Mouse (Mus musculus) cortical plate, adult 2 months (tissue): Measurements from ENCODE around the gene Jak3. TPM values are rescaled to one million over a fixed set of nuclear protein-coding genes. Genes with fewer than 3 reads are reported as not detected.

ENCODE experiments used
- H3K27ac ChIP-seq: fragments of 200-500 bp; 2 replicates; pipeline ENCODE4 v1.5.1; 2012; ENCODE audit warnings: low read length, control low read depth, inconsistent platforms; ENCODE audit not compliant: insufficient read depth
- H3K4me1 ChIP-seq: fragments of 200-500 bp; 2 replicates; pipeline ENCODE4 v1.6.1; 2011; ENCODE audit warnings: low read length; ENCODE audit not compliant: control insufficient read depth, insufficient read depth
- H3K4me3 ChIP-seq: fragments of 200-500 bp; 2 replicates; pipeline ENCODE4 v1.5.1; 2011; ENCODE audit warnings: mild to moderate bottlenecking, low read length, control low read depth; ENCODE audit not compliant: insufficient read depth
- CTCF ChIP-seq: fragments of 200-500 bp; IDR thresholded peaks from 2 replicates; pipeline ENCODE4 v1.5.1; 2011; ENCODE audit warnings: mild to moderate bottlenecking, control low read depth, low read length; ENCODE audit not compliant: insufficient read depth; ENCODE audit errors: extremely low read depth
- POLR2A ChIP-seq: fragments of 200-500 bp; IDR thresholded peaks from 2 replicates; pipeline ENCODE4 v1.6.1; 2011; ENCODE audit warnings: mild to moderate bottlenecking, low read length, control low read depth; ENCODE audit not compliant: insufficient read depth; ENCODE audit errors: extremely low read depth
- polyA plus RNA-seq: library from polyadenylated mRNA; depleted of rRNA; stranded (reverse); fragments of >200 nt; gene quantifications from 2 replicates; pipeline ENCODE4 v1.2.3, GENCODE M21; 2012

Gene Jak3
- polyA plus RNA-seq, 1 experiment = 6.0 TPM

DNA sequence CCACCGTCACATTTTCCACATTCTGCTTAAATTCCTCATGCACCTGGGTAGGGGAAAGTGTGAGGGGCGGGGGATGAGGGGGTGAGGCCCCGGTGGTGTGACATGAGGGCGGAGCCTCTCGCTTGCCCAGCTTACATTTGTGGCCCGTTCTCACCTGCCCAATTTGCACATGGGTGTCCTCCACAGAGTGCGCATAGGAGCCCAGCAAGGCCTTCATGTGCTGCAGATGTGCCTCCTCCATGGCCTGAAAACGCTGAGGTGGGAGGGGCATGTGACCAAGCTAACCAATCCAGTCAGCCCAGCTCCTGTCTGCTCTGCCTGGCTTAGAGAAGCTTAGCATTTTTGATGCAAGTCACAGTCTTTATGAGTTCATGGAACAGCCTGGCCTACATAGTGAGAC lies 39.4 kb downstream of the Jak3 start:
- H3K4me1 ChIP-seq = peaks cover 17% of the 10 kb centered on the region
- no peak overlapping the region for H3K27ac ChIP-seq
- TF ChIP-seq CTCF (no peak), POLR2A (peak; percentile 29; the same call in 1 of the 2 replicates)
- H3K4me3 ChIP-seq = no peak overlapping the region

- no peak for TF ChIP-seq CTCF
- TF ChIP-seq POLR2A = no peak
Observed at GRCm38 (mm10) chr8:71716561-71717053, 40.5 kb downstream of the Jak3 start.

DNA sequence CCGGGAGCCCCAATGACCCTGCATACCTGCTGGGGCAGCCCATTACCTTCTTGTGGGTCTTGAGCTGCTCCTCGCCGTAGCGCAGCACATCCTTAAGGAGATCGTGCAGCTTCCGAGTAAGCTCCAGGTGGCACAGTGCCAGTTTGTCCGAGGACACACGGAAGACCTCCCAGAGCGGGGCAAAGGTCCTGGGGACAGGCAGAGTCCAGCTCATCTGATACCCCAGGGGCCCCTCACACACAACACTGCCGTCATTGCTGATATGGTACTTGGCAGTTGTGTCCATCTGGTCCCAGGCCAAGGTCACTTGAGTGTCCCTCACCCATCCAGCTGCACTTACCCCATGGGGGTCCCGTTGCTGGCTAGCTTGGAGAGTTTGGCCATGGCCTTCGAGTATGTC lies 41.0 kb downstream of the Jak3 start:
- Histone ChIP-seq H3K27ac (no peak overlapping the region; the same call in 1 of the 2 replicates), H3K4me3 (no peak overlapping the region), H3K4me1 (peaks cover 18% of the 10 kb centered on the region)
- TF ChIP-seq CTCF = no peak
- TF ChIP-seq POLR2A = no peak

More at GRCm38 (mm10) chr8:71716561-71717053, 40.5 kb downstream of the Jak3 start:
- H3K4me3 ChIP-seq = no peak overlapping the region
- H3K4me1 ChIP-seq = peaks cover 19% of the 10 kb centered on the region
- no peak overlapping the region for H3K27ac ChIP-seq

DNA sequence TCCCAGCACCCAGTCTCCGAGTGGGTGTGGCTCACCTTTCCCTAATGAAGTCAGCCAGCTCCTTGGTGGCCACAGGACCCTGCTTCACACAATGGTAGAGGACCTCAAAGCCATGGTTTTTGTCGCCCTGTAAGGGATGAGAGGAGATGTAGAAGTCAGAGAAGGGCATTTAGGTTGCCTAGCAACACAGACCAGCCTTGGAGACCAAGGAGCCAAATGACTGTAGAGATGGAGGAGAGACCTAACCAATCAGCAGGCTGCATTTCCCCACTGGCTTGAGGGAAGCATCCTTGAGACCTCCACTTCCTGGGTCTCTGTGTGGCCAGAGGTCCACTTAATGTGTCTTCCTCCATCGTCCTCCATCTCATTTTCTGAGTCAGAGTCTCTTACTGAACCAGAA lies 42.2 kb downstream of the Jak3 start:
- Histone ChIP-seq H3K4me3 (no peak overlapping the region), H3K4me1 (peaks cover 18% of the 10 kb centered on the region), H3K27ac (no peak overlapping the region)
- TF ChIP-seq CTCF (no peak), POLR2A (no peak)

GRCm38 (mm10) chr8:71719218-71719617 lies 43.1 kb downstream of the Jak3 start:
- Histone ChIP-seq H3K4me1 (peaks cover 18% of the 10 kb centered on the region), H3K27ac (peak overlapping the region; percentile 13; the same call in 1 of the 2 replicates), H3K4me3 (no peak overlapping the region)
- TF ChIP-seq POLR2A (no peak), CTCF (no peak)

GRCm38 (mm10) chr8:71719928-71720457 lies 43.9 kb downstream of the Jak3 start:
- Histone ChIP-seq H3K27ac (peak overlapping the region; percentile 26), H3K4me1 (peaks cover 20% of the 10 kb centered on the region), H3K4me3 (no peak overlapping the region)
- TF ChIP-seq CTCF = no peak
- no peak for TF ChIP-seq POLR2A

- Histone ChIP-seq H3K4me1 (peaks cover 20% of the 10 kb centered on the region), H3K27ac (no peak overlapping the region)
Observed at GRCm38 (mm10) chr8:71723047-71723551, 47.0 kb downstream of the Jak3 start.

GRCm38 (mm10) chr8:71724389-71724788 lies 48.3 kb downstream of the Jak3 start:
- Histone ChIP-seq H3K4me3 (peak overlapping the region; percentile 64), H3K27ac (no peak overlapping the region), H3K4me1 (peaks cover 8% of the 10 kb centered on the region)
- TF ChIP-seq POLR2A (no peak), CTCF (no peak)

More at GRCm38 (mm10) chr8:71723047-71723551, 47.0 kb downstream of the Jak3 start:
- TF ChIP-seq POLR2A = no peak
- no peak for TF ChIP-seq CTCF
- H3K4me3 ChIP-seq = no peak overlapping the region

GRCm38 (mm10) chr8:71725122-71725924 lies 49.2 kb downstream of the Jak3 start, which contains the start of gene Fcho1:
Fcho1 (minus strand) TSS chr8:71725716.
- H3K4me1 ChIP-seq = peaks cover 6% of the 10 kb centered on the region
- TF ChIP-seq POLR2A (peak; percentile 31; the same call in 1 of the 2 replicates), CTCF (no peak)
- peak within 1 kb of the TSS; percentile 36 for H3K27ac ChIP-seq
- H3K4me3 ChIP-seq = peak within 1 kb of the TSS; percentile 64
